26 mouse cellular contexts compared by ENCODE assay signal in the genomic region with DNA sequence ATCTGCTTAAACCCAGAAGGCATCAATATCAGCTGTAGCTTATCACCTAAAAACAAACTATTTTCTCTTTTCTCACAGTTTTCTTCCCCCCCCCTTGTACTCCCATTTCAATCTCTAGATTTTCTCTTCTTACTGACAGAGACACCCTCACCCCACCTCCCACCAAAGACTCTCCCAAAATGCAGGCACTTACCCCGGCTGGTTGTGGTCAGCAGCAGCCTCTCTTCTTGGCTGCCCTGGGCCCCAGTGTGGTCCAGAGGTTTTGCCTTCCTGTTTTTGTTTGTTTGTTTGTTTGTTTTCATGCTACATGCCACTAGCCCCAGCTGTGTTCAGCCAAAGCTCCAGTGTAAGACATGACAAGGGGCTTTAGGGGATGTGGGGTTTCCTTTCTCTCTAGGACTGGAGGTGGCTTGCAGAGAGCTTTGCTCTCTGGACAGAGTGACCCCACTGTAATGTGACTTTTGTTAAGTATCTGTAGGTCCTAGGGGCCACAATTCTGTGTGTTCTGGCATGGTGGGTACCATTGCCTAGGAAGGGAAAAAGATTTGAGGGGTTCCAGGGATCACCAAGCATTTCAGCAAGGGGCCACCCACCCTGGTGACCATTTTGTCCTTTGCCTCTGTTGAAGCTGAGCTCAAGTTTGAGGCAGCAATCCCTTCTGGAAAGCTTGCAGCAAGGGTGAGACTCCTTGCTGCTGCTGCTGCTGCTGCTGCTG. TPM values are rescaled to one million over a fixed set of nuclear protein-coding genes. Genes with fewer than 3 reads are reported as not detected.
DNase-seq lines count a peak whose midpoint lies in the region; ATAC-seq lines count a peak whose summit lies in the region.
"Had no signal": no experiment of that assay in that cellular context is flagged by ENCODE, and none has a peak within 500 bp of the region (broad histone marks: within the 10 kb centered on the region; RNA-seq: fewer than 3 reads in every experiment).

No protein-coding gene starts in this region.

- peaks cover 6% of the 10 kb centered on the region for H3K4me1 ChIP-seq in hindbrain, embryonic 11.5 days (replicated peaks; ENCODE audit: control insufficient read depth, insufficient read depth, low read length)
- peaks cover 6% of the 10 kb centered on the region for H3K4me1 ChIP-seq in hindbrain, embryonic 12.5 days
- peaks cover 83% of the 10 kb centered on the region for H3K4me1 ChIP-seq in neural tube, embryonic 13.5 days (replicated peaks)
- H3K4me1 ChIP-seq in liver, embryonic 11.5 days (replicated peaks; ENCODE audit: control insufficient read depth, insufficient read depth, low read length) = peaks cover 6% of the 10 kb centered on the region; the same call in 1 of the 2 replicates

- H3K36me3 ChIP-seq in hindbrain, embryonic 11.5 days (ENCODE audit: control insufficient read depth, insufficient read depth, low read length) = no peaks in the 10 kb centered on the region
- no peaks in the 10 kb centered on the region for H3K36me3 ChIP-seq in hindbrain, embryonic 12.5 days
- peaks cover 6% of the 10 kb centered on the region; the same call in 1 of the 2 replicates for H3K36me3 ChIP-seq in neural tube, embryonic 13.5 days
- H3K36me3 ChIP-seq in liver, embryonic 11.5 days (ENCODE audit: control insufficient read depth, insufficient read depth, low read length) = no peaks in the 10 kb centered on the region
- H3K36me3 ChIP-seq: heart, embryonic 13.5 days; midbrain, embryonic 12.5 days had no signal

- 6% methylated on average over 1 of the region's 1 CpGs for WGBS in hindbrain, embryonic 11.5 days
- 4% methylated on average over 1 of the region's 1 CpGs for WGBS in hindbrain, embryonic 12.5 days
- WGBS in neural tube, embryonic 13.5 days = 17% methylated on average over 1 of the region's 1 CpGs
- 18% methylated on average over 1 of the region's 1 CpGs for WGBS in liver, embryonic 11.5 days

- no peak overlapping the region for H3K4me3 ChIP-seq in hindbrain, embryonic 11.5 days (ENCODE audit: low read depth, low read length)
- no peak overlapping the region for H3K4me3 ChIP-seq in hindbrain, embryonic 12.5 days
- H3K4me3 ChIP-seq in neural tube, embryonic 13.5 days = no peak overlapping the region
- no peak overlapping the region for H3K4me3 ChIP-seq in liver, embryonic 11.5 days (ENCODE audit: low read depth, low read length)
- H3K4me3 ChIP-seq: forebrain, embryonic 13.5 days; heart, adult 2 months; heart, embryonic 13.5 days; left cerebral cortex, adult 2 months; midbrain, embryonic 12.5 days had no signal

- no peak for ATAC-seq in hindbrain, embryonic 11.5 days (ENCODE audit: low FRiP score)
- ATAC-seq in hindbrain, embryonic 12.5 days (ENCODE audit: low FRiP score) = no peak
- no peak for ATAC-seq in neural tube, embryonic 13.5 days (ENCODE audit: low read depth)
- ATAC-seq in liver, embryonic 11.5 days (replicated peaks; ENCODE audit: low FRiP score) = no peak
- ATAC-seq: forebrain, embryonic 13.5 days; hindbrain, embryonic 16.5 days; intestine, embryonic 16.5 days; liver, postnatal 0 days had no signal

- DNase-seq in adrenal gland, adult 18-20 months (ENCODE audit: low spot score in 2 of 2) = peak; percentile 9 to 20
- no peak for DNase-seq in adrenal gland, postnatal 4 days (ENCODE audit: low spot score in 2 of 2)
- peak; percentile 36 for DNase-seq in hindbrain, embryonic 11.5 days (ENCODE audit: low spot score)
- peak; percentile 1 for DNase-seq in kidney, postnatal 14 days
- DNase-seq in kidney, postnatal 10 days = no peak
- no peak for DNase-seq in liver, embryonic 11.5 days (ENCODE audit: low spot score)
- DNase-seq: cerebellum, adult 8-10 months; cerebellum, postnatal 36 days; gastrocnemius, postnatal 36 days; heart, adult 2 months; liver, postnatal 0 days; lung, postnatal 10 days; thymus, adult 2 months; thymus, postnatal 4 days had no signal

- no peak overlapping the region for H3K4me2 ChIP-seq in hindbrain, embryonic 11.5 days (replicated peaks; ENCODE audit: low read depth, low read length)
- no peak overlapping the region for H3K4me2 ChIP-seq in hindbrain, embryonic 12.5 days (replicated peaks)
- peak overlapping the region; percentile 96 for H3K4me2 ChIP-seq in neural tube, embryonic 13.5 days
- H3K4me2 ChIP-seq in liver, embryonic 11.5 days = no peak overlapping the region
- H3K4me2 ChIP-seq: forebrain, embryonic 13.5 days; heart, embryonic 13.5 days; midbrain, embryonic 12.5 days had no signal

- H3K27me3 ChIP-seq in hindbrain, embryonic 11.5 days (ENCODE audit: control insufficient read depth, insufficient read depth, low read length) = peaks cover 98% of the 10 kb centered on the region
- H3K27me3 ChIP-seq in hindbrain, embryonic 12.5 days = peaks cover 98% of the 10 kb centered on the region
- H3K27me3 ChIP-seq in neural tube, embryonic 13.5 days = peaks cover 19% of the 10 kb centered on the region
- H3K27me3 ChIP-seq in liver, embryonic 11.5 days (replicated peaks; ENCODE audit: control insufficient read depth, insufficient read depth, low read length) = peaks cover 98% of the 10 kb centered on the region

- H3K27ac ChIP-seq in hindbrain, embryonic 11.5 days (ENCODE audit: low read depth, low read length) = no peak overlapping the region
- H3K27ac ChIP-seq in hindbrain, embryonic 12.5 days = no peak overlapping the region
- peak overlapping the region; percentile 100 for H3K27ac ChIP-seq in neural tube, embryonic 13.5 days (replicated peaks)
- no peak overlapping the region for H3K27ac ChIP-seq in liver, embryonic 11.5 days (ENCODE audit: low read depth, low read length)
- H3K27ac ChIP-seq: forebrain, embryonic 13.5 days; heart, adult 2 months; heart, embryonic 13.5 days; left cerebral cortex, adult 2 months; midbrain, embryonic 12.5 days had no signal

- H3K9me3 ChIP-seq in hindbrain, embryonic 11.5 days (ENCODE audit: control insufficient read depth, low read length) = no peaks in the 10 kb centered on the region
- no peaks in the 10 kb centered on the region for H3K9me3 ChIP-seq in hindbrain, embryonic 12.5 days (replicated peaks)
- H3K9me3 ChIP-seq in neural tube, embryonic 13.5 days = no peaks in the 10 kb centered on the region
- no peaks in the 10 kb centered on the region for H3K9me3 ChIP-seq in liver, embryonic 11.5 days (ENCODE audit: control insufficient read depth, low read length)
- H3K9me3 ChIP-seq: forebrain, embryonic 13.5 days; heart, embryonic 13.5 days; midbrain, embryonic 12.5 days had no signal

- H3K9ac ChIP-seq in hindbrain, embryonic 11.5 days (ENCODE audit: low read depth, low read length) = no peak overlapping the region
- H3K9ac ChIP-seq in hindbrain, embryonic 12.5 days = no peak overlapping the region
- H3K9ac ChIP-seq in neural tube, embryonic 13.5 days = peak overlapping the region; percentile 100
- no peak overlapping the region for H3K9ac ChIP-seq in liver, embryonic 11.5 days (ENCODE audit: low read depth, low read length)
- H3K9ac ChIP-seq: forebrain, embryonic 13.5 days; heart, embryonic 13.5 days; liver, postnatal 0 days; midbrain, embryonic 12.5 days had no signal

RNA-seq across cellular contexts. Expression of a gene that starts 3.1 kb away (rescaled TPM):
- total RNA-seq in adrenal gland, adult 18-20 months (2021) = 100 to 1,000 TPM; 294 to 445 TPM
- 10 to 100 TPM; 86.0 to 93.6 TPM for total RNA-seq in adrenal gland, postnatal 4 days (2021)
- polyA plus RNA-seq in hindbrain, embryonic 11.5 days (2014; fragmentation: Nextera tagmentation; extraction: Ambion mirVana) = 0.80 and 3.2 TPM in 2 replicates
- 0.36 and 0.46 TPM in 2 replicates for polyA plus RNA-seq in hindbrain, embryonic 12.5 days (2016; fragmentation: Nextera tagmentation; extraction: Ambion mirVana)
- polyA plus RNA-seq in neural tube, embryonic 13.5 days (2015; fragmentation: Nextera tagmentation; extraction: Ambion mirVana) = 72.9 and 74.7 TPM in 2 replicates
- polyA plus RNA-seq in liver, embryonic 11.5 days (2014; fragmentation: Nextera tagmentation; extraction: Ambion mirVana) = 0.26 and 0.49 TPM in 2 replicates
- total RNA-seq: heart, adult 2 months; heart, postnatal 25 days; layer of hippocampus, postnatal 10 days; left cerebral cortex, adult 2 months; left cerebral cortex, postnatal 36 days; liver, adult 2 months had no signal
- polyA plus RNA-seq: forebrain, embryonic 13.5 days; heart, adult 2 months; heart, embryonic 13.5 days; liver, adult 2 months; liver, postnatal 0 days; midbrain, embryonic 12.5 days had no signal

RNA-seq across cellular contexts. Expression of a gene that starts 13.5 kb away (rescaled TPM):
- total RNA-seq in adrenal gland, adult 18-20 months (2021) = 100 to 1,000 TPM in 1 of 2 experiments, 10 to 100 TPM in 1; 54.8 to 119 TPM
- total RNA-seq in adrenal gland, postnatal 4 days (2021) = 10 to 100 TPM; 58.4 to 61.2 TPM
- 3.1 and 7.0 TPM in 2 replicates for polyA plus RNA-seq in hindbrain, embryonic 11.5 days (2014; fragmentation: Nextera tagmentation; extraction: Ambion mirVana)
- polyA plus RNA-seq in hindbrain, embryonic 12.5 days (2016; fragmentation: Nextera tagmentation; extraction: Ambion mirVana) = 4.4 and 8.1 TPM in 2 replicates
- polyA plus RNA-seq in neural tube, embryonic 13.5 days (2015; fragmentation: Nextera tagmentation; extraction: Ambion mirVana) = 81.7 and 114 TPM in 2 replicates
- polyA plus RNA-seq in liver, embryonic 11.5 days (2014; fragmentation: Nextera tagmentation; extraction: Ambion mirVana) = 0.43 and 0.62 TPM in 2 replicates
- total RNA-seq: heart, adult 2 months; heart, postnatal 25 days; layer of hippocampus, postnatal 10 days; left cerebral cortex, adult 2 months; left cerebral cortex, postnatal 36 days; liver, adult 2 months had no signal
- polyA plus RNA-seq: forebrain, embryonic 13.5 days; heart, adult 2 months; heart, embryonic 13.5 days; liver, postnatal 0 days; midbrain, embryonic 12.5 days had no signal

RNA-seq across cellular contexts. Expression of a gene that starts 18.2 kb away (rescaled TPM):
- 10 to 100 TPM; 33.5 to 59.0 TPM for total RNA-seq in adrenal gland, adult 18-20 months (2021)
- total RNA-seq in adrenal gland, postnatal 4 days (2021) = 10 to 100 TPM; 39.4 to 49.8 TPM
- polyA plus RNA-seq in hindbrain, embryonic 11.5 days (2014; fragmentation: Nextera tagmentation; extraction: Ambion mirVana) = 4.0 and 11.2 TPM in 2 replicates
- polyA plus RNA-seq in hindbrain, embryonic 12.5 days (2016; fragmentation: Nextera tagmentation; extraction: Ambion mirVana) = 9.6 and 11.0 TPM in 2 replicates
- polyA plus RNA-seq in neural tube, embryonic 13.5 days (2015; fragmentation: Nextera tagmentation; extraction: Ambion mirVana) = 124 and 125 TPM in 2 replicates
- 1.6 and 2.0 TPM in 2 replicates for polyA plus RNA-seq in liver, embryonic 11.5 days (2014; fragmentation: Nextera tagmentation; extraction: Ambion mirVana)
- total RNA-seq: heart, adult 2 months; heart, postnatal 25 days; layer of hippocampus, postnatal 10 days; left cerebral cortex, adult 2 months; left cerebral cortex, postnatal 36 days had no signal
- polyA plus RNA-seq: forebrain, embryonic 13.5 days; heart, adult 2 months; midbrain, embryonic 12.5 days had no signal

RNA-seq across cellular contexts. Expression of a gene that starts 24.1 kb away (rescaled TPM):
- 10 to 100 TPM; 37.0 to 68.1 TPM for total RNA-seq in adrenal gland, adult 18-20 months (2021)
- 10 to 100 TPM; 43.6 to 47.9 TPM for total RNA-seq in adrenal gland, postnatal 4 days (2021)
- 15.9 and 38.5 TPM in 2 replicates for polyA plus RNA-seq in hindbrain, embryonic 11.5 days (2014; fragmentation: Nextera tagmentation; extraction: Ambion mirVana)
- polyA plus RNA-seq in hindbrain, embryonic 12.5 days (2016; fragmentation: Nextera tagmentation; extraction: Ambion mirVana) = 60.0 and 64.5 TPM in 2 replicates
- polyA plus RNA-seq in neural tube, embryonic 13.5 days (2015; fragmentation: Nextera tagmentation; extraction: Ambion mirVana) = 171 and 174 TPM in 2 replicates
- polyA plus RNA-seq in liver, embryonic 11.5 days (2014; fragmentation: Nextera tagmentation; extraction: Ambion mirVana) = 1.9 and 2.4 TPM in 2 replicates
- total RNA-seq: heart, adult 2 months; heart, postnatal 25 days; layer of hippocampus, postnatal 10 days; left cerebral cortex, adult 2 months; left cerebral cortex, postnatal 36 days; liver, adult 2 months had no signal
- polyA plus RNA-seq: forebrain, embryonic 13.5 days; heart, adult 2 months; liver, postnatal 0 days; midbrain, embryonic 12.5 days had no signal

RNA-seq across cellular contexts. Expression of a gene that starts 34.9 kb away (rescaled TPM):
- 10 to 100 TPM; 11.6 to 27.3 TPM for total RNA-seq in adrenal gland, adult 18-20 months (2021)
- 10 to 100 TPM; 26.5 to 27.8 TPM for total RNA-seq in adrenal gland, postnatal 4 days (2021)
- 33.1 and 42.5 TPM in 2 replicates for polyA plus RNA-seq in hindbrain, embryonic 11.5 days (2014; fragmentation: Nextera tagmentation; extraction: Ambion mirVana)
- polyA plus RNA-seq in hindbrain, embryonic 12.5 days (2016; fragmentation: Nextera tagmentation; extraction: Ambion mirVana) = 74.3 and 126 TPM in 2 replicates
- 67.1 and 88.3 TPM in 2 replicates for polyA plus RNA-seq in neural tube, embryonic 13.5 days (2015; fragmentation: Nextera tagmentation; extraction: Ambion mirVana)
- polyA plus RNA-seq in liver, embryonic 11.5 days (2014; fragmentation: Nextera tagmentation; extraction: Ambion mirVana) = 3.7 and 4.5 TPM in 2 replicates
- total RNA-seq: layer of hippocampus, postnatal 10 days; left cerebral cortex, adult 2 months; left cerebral cortex, postnatal 36 days had no signal
- polyA plus RNA-seq: forebrain, embryonic 13.5 days; midbrain, embryonic 12.5 days had no signal

Comparison
In these comparisons a context has a peak if more than half of its experiments do, and no peak if none do; other contexts are left out.
1. DNase-seq: peak in adrenal gland, adult 18-20 months (2 of 2), hindbrain, embryonic 11.5 days (single experiment) and kidney, postnatal 14 days (single experiment); none in adrenal gland, postnatal 4 days (0 of 2), kidney, postnatal 10 days (single experiment) and liver, embryonic 11.5 days (single experiment).
2. RNA of a gene that starts 3.1 kb away (polyA plus RNA-seq): 72.9 to 74.7 TPM in neural tube, embryonic 13.5 days; 0.80 to 3.2 TPM in hindbrain, embryonic 11.5 days, 0.26 to 0.49 TPM in liver, embryonic 11.5 days and 0.36 to 0.46 TPM in hindbrain, embryonic 12.5 days; every median in the first group is over 10 times any median in the second.
3. RNA of a gene that starts 18.2 kb away (polyA plus RNA-seq): 124 to 125 TPM in neural tube, embryonic 13.5 days; 9.6 to 11.0 TPM in hindbrain, embryonic 12.5 days, 4.0 to 11.2 TPM in hindbrain, embryonic 11.5 days and 1.6 to 2.0 TPM in liver, embryonic 11.5 days; every median in the first group is over 10 times any median in the second.